Mouse (Mus musculus) bone marrow macrophage, adult 2 months (primary cell): ENCODE measurements at regions not wholly inside any gene's neighbourhood (a gene's known extent, or its start where the extent isn't known, plus 50 kb on each side); places are given as distances from the start of the nearest gene placed in this dataset.

ENCODE experiments used
- H3K27ac ChIP-seq: 2 replicates; pipeline ENCODE4 v1.5.1; 2012; ENCODE audit warnings: low read depth, low read length; ENCODE audit not compliant: insufficient read depth
- H3K4me1 ChIP-seq: 2 replicates; pipeline ENCODE4 v1.6.1; 2012; ENCODE audit warnings: low read length; ENCODE audit not compliant: control insufficient read depth, insufficient read depth
- H3K4me3 ChIP-seq: 2 replicates; pipeline ENCODE4 v1.5.1; 2012; ENCODE audit warnings: mild to moderate bottlenecking, low read length, moderate library complexity; ENCODE audit not compliant: insufficient read depth
- CTCF ChIP-seq: IDR thresholded peaks from 2 replicates; pipeline ENCODE4 v1.5.1; 2012; ENCODE audit warnings: low read depth, mild to moderate bottlenecking, low read length, moderate library complexity
- POLR2A ChIP-seq: IDR thresholded peaks from 2 replicates; pipeline ENCODE4 v1.6.1; 2012; ENCODE audit warnings: mild to moderate bottlenecking, low read depth, low read length, borderline replicate concordance

- Histone ChIP-seq H3K4me1 (0 out of 2 replicates have a peak, but pooled peaks cover 2% of the 10 kb centered on the region), H3K4me3 (no peak overlapping the region), H3K27ac (no peak overlapping the region)
- TF ChIP-seq POLR2A (no peak), CTCF (no peak)
Measured at GRCm38 (mm10) chr1:157028682-157029081, 79.8 kb downstream of the Tex35 start.

DNA sequence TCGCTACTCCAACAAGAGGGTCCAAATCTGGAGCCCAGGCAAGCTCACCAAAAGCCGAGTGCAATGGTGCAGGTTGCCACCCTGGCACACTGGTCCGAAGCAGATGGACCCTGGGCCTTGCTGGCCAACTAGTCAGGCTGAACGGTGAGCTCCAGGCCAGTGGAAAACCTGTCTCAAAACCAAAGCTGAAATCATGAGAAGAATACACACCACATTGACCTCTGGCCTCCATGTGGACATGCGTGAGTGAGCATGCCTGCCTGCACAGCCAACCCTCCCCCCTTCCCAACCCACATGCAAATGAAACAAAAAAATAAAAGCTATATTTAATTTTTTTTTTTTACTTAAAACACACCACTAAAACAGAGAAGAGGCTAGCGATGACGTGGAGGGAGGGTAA is 80.8 kb downstream of the Tex35 start:
- Histone ChIP-seq H3K4me1 (0 out of 2 replicates have a peak, but pooled peaks cover 2% of the 10 kb centered on the region), H3K4me3 (no peak overlapping the region), H3K27ac (no peak overlapping the region)
- TF ChIP-seq CTCF (no peak), POLR2A (no peak)

GRCm38 (mm10) chr1:157023462-157023861 is 84.0 kb upstream of the Ralgps2 start:
- Histone ChIP-seq H3K4me1 (peaks cover 18% of the 10 kb centered on the region), H3K4me3 (no peak overlapping the region), H3K27ac (no peak overlapping the region)
- TF ChIP-seq CTCF (no peak), POLR2A (no peak)

GRCm38 (mm10) chr1:157022456-157023435 is 83.3 kb upstream of the Ralgps2 start:
- TF ChIP-seq POLR2A: no peak
- no peak for TF ChIP-seq CTCF
- no peak overlapping the region for H3K4me3 ChIP-seq
- peaks cover 22% of the 10 kb centered on the region for H3K4me1 ChIP-seq
- no peak overlapping the region for H3K27ac ChIP-seq

- Histone ChIP-seq H3K27ac (peak overlapping the region; percentile 50), H3K4me1 (peaks cover 31% of the 10 kb centered on the region), H3K4me3 (no peak overlapping the region)
- TF ChIP-seq POLR2A (no peak), CTCF (no peak)
Measured at GRCm38 (mm10) chr1:157019892-157020291, 80.5 kb upstream of the Ralgps2 start.

GRCm38 (mm10) chr1:157018726-157019125 is 79.3 kb upstream of the Ralgps2 start:
- TF ChIP-seq CTCF: no peak
- no peak for TF ChIP-seq POLR2A
- H3K4me3 ChIP-seq: no peak overlapping the region
- peaks cover 42% of the 10 kb centered on the region for H3K4me1 ChIP-seq
- H3K27ac ChIP-seq: no peak overlapping the region

DNA sequence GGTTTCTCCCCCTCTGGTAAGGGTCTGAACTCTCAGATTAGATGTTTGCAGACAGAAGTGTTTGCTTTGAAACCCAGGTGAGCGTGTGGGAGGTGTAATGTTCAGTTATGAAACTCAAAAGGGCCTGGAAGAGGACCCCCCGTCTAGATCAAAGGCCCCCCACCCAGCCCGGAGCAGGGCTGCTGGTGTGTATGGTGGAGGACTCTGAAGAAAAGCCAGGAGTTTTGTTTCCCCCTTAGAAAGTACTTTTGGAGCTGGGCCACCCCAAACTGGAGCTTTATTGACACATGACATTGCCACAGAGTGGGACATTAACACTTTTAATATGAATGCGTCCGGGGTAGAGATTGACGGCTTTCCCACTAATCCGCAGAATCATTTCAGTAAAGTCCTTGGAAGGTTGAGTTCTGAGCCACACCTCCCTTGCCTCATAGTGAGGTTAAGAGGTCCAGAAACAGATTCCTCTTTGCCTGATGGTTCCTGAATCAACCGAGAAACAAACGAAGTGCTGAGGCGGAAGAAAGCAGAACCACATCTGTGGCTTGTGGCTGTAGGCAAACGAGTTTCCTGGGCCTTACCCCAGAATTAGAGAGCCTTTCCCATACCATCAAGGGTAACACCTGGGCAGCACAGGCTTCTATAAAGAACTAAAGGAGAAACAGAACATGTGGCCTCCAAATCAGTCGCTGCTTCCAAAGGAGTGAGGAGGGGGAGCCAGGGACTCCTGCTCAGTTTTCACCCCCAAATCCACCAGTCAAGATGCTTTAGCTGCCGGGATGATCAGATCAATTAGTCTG is 78.0 kb upstream of the Ralgps2 start:
- Histone ChIP-seq H3K4me3 (no peak overlapping the region), H3K27ac (peak overlapping the region; percentile 39), H3K4me1 (peaks cover 54% of the 10 kb centered on the region)
- TF ChIP-seq CTCF: no peak
- TF ChIP-seq POLR2A: no peak

- Histone ChIP-seq H3K4me3 (no peak overlapping the region), H3K27ac (no peak overlapping the region), H3K4me1 (peaks cover 54% of the 10 kb centered on the region)
- no peak for TF ChIP-seq POLR2A
- TF ChIP-seq CTCF: no peak
Measured at GRCm38 (mm10) chr1:157016625-157017024, 77.2 kb upstream of the Ralgps2 start.

DNA sequence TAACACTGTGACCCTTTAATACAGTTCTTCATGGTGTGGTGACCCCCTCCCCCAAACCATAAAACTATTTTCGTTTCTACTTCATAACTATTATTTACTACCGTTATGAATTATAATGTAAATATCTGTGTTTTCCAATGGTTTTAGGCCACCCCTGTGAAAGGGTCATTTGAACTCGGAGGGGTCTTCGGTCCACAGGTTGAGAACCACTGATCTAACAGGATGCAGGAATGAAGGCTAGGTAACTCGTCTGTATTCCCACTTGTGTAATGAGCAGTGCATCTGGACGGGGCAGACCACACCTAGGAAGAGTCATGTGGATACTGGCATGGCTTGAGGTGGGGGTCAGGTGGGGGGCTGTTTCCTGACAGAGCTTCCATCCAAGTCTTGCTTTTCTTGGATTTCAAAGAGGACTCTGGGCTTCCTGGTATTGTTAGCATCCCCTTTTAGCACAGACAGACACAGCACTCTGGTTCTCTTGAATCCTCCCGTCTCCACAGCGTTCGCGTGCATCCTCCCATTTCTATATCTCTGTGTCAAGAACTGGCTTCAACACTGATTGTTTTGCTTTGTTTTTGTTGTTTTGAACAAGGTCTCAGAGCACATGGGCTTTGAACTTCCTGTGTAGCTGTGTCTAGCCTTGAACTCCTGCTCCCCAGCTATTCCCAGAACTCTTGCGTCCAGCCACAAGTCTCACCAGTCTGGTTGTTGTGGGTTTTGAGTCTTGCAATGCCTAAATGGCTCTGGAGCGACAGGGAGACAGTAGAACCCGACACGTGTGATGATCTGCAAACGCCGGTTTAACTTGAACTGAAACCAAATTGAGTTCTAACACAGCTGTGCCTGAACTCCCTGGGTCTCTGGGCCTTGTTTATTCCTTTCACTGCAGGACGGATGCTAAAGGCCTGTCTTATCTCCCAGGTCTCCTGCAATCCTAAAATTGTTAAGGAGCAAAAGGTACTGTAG is 75.4 kb upstream of the Ralgps2 start:
- Histone ChIP-seq H3K4me1 (peaks cover 47% of the 10 kb centered on the region), H3K4me3 (no peak overlapping the region), H3K27ac (no peak overlapping the region)
- TF ChIP-seq POLR2A (no peak), CTCF (no peak)
